Mouse (Mus musculus): Measurements from ENCODE around the gene Rnf145.

The Rnf145 gene

GRCm38 (mm10) chr11:44509906-44510305 is 8.9 kb upstream of the Rnf145 start:
- DNase-seq (ENCODE audit: low spot score in 2 of 2) = no peak

- no peak for DNase-seq (ENCODE audit: low spot score in 2 of 2)
These were observed 8.4 kb upstream of the Rnf145 start for GRCm38 (mm10) chr11:44510371-44510770.

GRCm38 (mm10) chr11:44512044-44513025 is 6.4 kb upstream of the Rnf145 start:
- DNase-seq (ENCODE audit: low spot score in 2 of 2) = peak in 1 of 2 experiments; percentile 71

- DNase-seq (ENCODE audit: low spot score in 2 of 2) = no peak
These were observed 5.7 kb upstream of the Rnf145 start for GRCm38 (mm10) chr11:44513026-44513422.

- DNase-seq (ENCODE audit: low spot score in 2 of 2) = no peak
These were observed 4.1 kb upstream of the Rnf145 start for GRCm38 (mm10) chr11:44514666-44515065.

- DNase-seq (ENCODE audit: low spot score in 2 of 2) = no peak
These were observed 2.4 kb upstream of the Rnf145 start for GRCm38 (mm10) chr11:44516362-44516761.

GRCm38 (mm10) chr11:44517561-44518280 is 1.0 kb upstream of the Rnf145 start:
- DNase-seq (ENCODE audit: low spot score in 2 of 2) = no peak

GRCm38 (mm10) chr11:44519096-44519949 is 559 bp downstream of the Rnf145 start:
- DNase-seq (ENCODE audit: low spot score in 2 of 2) = peak; percentile 60 to 74

- peak; percentile 74 to 88 for DNase-seq (ENCODE audit: low spot score in 2 of 2)
These were observed 1.4 kb downstream of the Rnf145 start for GRCm38 (mm10) chr11:44519950-44520761.

- no peak for DNase-seq (ENCODE audit: low spot score in 2 of 2)
These were observed 3.8 kb downstream of the Rnf145 start for GRCm38 (mm10) chr11:44522594-44522993.

GRCm38 (mm10) chr11:44525765-44526164 is 7.0 kb downstream of the Rnf145 start:
- DNase-seq (ENCODE audit: low spot score in 2 of 2) = peak in 1 of 2 experiments; percentile 67

GRCm38 (mm10) chr11:44526654-44527263 is 8.0 kb downstream of the Rnf145 start:
- no peak for DNase-seq (ENCODE audit: low spot score in 2 of 2)

- no peak for DNase-seq (ENCODE audit: low spot score in 2 of 2)
These were observed 9.9 kb downstream of the Rnf145 start for GRCm38 (mm10) chr11:44528560-44529199.

GRCm38 (mm10) chr11:44529200-44529599 is 10.4 kb downstream of the Rnf145 start:
- peak; percentile 63 to 71 for DNase-seq (ENCODE audit: low spot score in 2 of 2)

- no peak for DNase-seq (ENCODE audit: low spot score in 2 of 2)
These were observed 11.0 kb downstream of the Rnf145 start for GRCm38 (mm10) chr11:44529716-44530115.

GRCm38 (mm10) chr11:44530382-44530781 is 11.6 kb downstream of the Rnf145 start:
- DNase-seq (ENCODE audit: low spot score in 2 of 2) = no peak

- DNase-seq (ENCODE audit: low spot score in 2 of 2) = no peak
These were observed 12.1 kb downstream of the Rnf145 start for GRCm38 (mm10) chr11:44530867-44531266.

- no peak for DNase-seq (ENCODE audit: low spot score in 2 of 2)
These were observed 12.9 kb downstream of the Rnf145 start for GRCm38 (mm10) chr11:44531617-44532016.

- no peak for DNase-seq (ENCODE audit: low spot score in 2 of 2)
These were observed 14.3 kb downstream of the Rnf145 start for GRCm38 (mm10) chr11:44532846-44533781.

Data from spleen, postnatal 10 days (tissue).